Comparison of ENCODE assay signal across 10 mouse cellular contexts in genomic region chr5:116409689-116410590, GRCm38 (mm10). TPM values are rescaled to one million over a fixed set of nuclear protein-coding genes. Genes with fewer than 3 reads are reported as not detected.
DNase-seq lines count a peak whose midpoint lies in the region; ATAC-seq lines count a peak whose summit lies in the region.
"Had no signal": no experiment of that assay in that cellular context is flagged by ENCODE, and none has a peak within 500 bp of the region (broad histone marks: within the 10 kb centered on the region; RNA-seq: fewer than 3 reads in every experiment).

No protein-coding gene starts in this region.

- intact Hi-C loops in heart, postnatal 36 days (cut with DNase I), result no loop called here

- no peak for DNase-seq in heart, postnatal 36 days
- peak; percentile 43 for DNase-seq in urinary bladder, postnatal 14 days (ENCODE audit: low spot score)
- no peak for DNase-seq in urinary bladder, adult 2 months (ENCODE audit: low spot score)
- DNase-seq in thymus, postnatal 4 days, result no peak
- DNase-seq in right cerebral cortex, adult 2 months (ENCODE audit: low spot score in 2 of 2), result no peak
- no peak for DNase-seq in layer of hippocampus, postnatal 10 days (ENCODE audit: low spot score in 2 of 2)

- H3K9me3 ChIP-seq in heart, embryonic 11.5 days (replicated peaks; ENCODE audit: control insufficient read depth, low read length), result no peaks in the 10 kb centered on the region
- H3K9me3 ChIP-seq in limb, embryonic 13.5 days, result no peaks in the 10 kb centered on the region

- H3K27ac ChIP-seq in heart, embryonic 11.5 days (ENCODE audit: low read depth, low read length), result 0 out of 2 replicates have a peak overlapping the region, but pooled peaks have one; percentile 15
- H3K27ac ChIP-seq in limb, embryonic 13.5 days, result no peak overlapping the region; the same call in 1 of the 2 replicates
- H3K27ac ChIP-seq: left cerebral cortex, adult 2 months had no signal

- no peaks in the 10 kb centered on the region; the same call in 1 of the 2 replicates for H3K36me3 ChIP-seq in heart, embryonic 11.5 days (ENCODE audit: control insufficient read depth, insufficient read depth, low read length)
- H3K36me3 ChIP-seq in limb, embryonic 13.5 days, result no peaks in the 10 kb centered on the region

- H3K4me1 ChIP-seq in heart, embryonic 11.5 days (ENCODE audit: control insufficient read depth, insufficient read depth, low read length), result peaks cover 33% of the 10 kb centered on the region
- peaks cover 19% of the 10 kb centered on the region for H3K4me1 ChIP-seq in limb, embryonic 13.5 days

- no peak for ATAC-seq in heart, embryonic 11.5 days (replicated peaks; ENCODE audit: insufficient number of reproducible peaks, low FRiP score, low TSS enrichment)
- no peak for ATAC-seq in limb, embryonic 13.5 days (ENCODE audit: low FRiP score, low read depth)

- no peak overlapping the region for H3K4me3 ChIP-seq in heart, embryonic 11.5 days (ENCODE audit: low read depth, low read length)
- no peak overlapping the region for H3K4me3 ChIP-seq in limb, embryonic 13.5 days
- H3K4me3 ChIP-seq: left cerebral cortex, adult 2 months had no signal

- 7% methylated on average over 15 of the region's 16 CpGs for WGBS in heart, embryonic 11.5 days (ENCODE audit: insufficient replicate concordance)
- WGBS in limb, embryonic 13.5 days, result 10% methylated on average over 16 of the region's 16 CpGs

- 0 out of 2 replicates have a peak overlapping the region, but pooled peaks have one; percentile 22 for H3K9ac ChIP-seq in heart, embryonic 11.5 days (ENCODE audit: low read depth, low read length)
- no peak overlapping the region for H3K9ac ChIP-seq in limb, embryonic 13.5 days

- H3K4me2 ChIP-seq in heart, embryonic 11.5 days, result peak overlapping the region; percentile 35
- peak overlapping the region; percentile 27; the same call in 1 of the 2 replicates for H3K4me2 ChIP-seq in limb, embryonic 13.5 days (replicated peaks)

- no peaks in the 10 kb centered on the region for H3K27me3 ChIP-seq in heart, embryonic 11.5 days (ENCODE audit: control insufficient read depth, insufficient read depth, low read length)
- H3K27me3 ChIP-seq in limb, embryonic 13.5 days, result no peaks in the 10 kb centered on the region
- H3K27me3 ChIP-seq: CH12.LX had no signal

RNA-seq across cellular contexts. Expression of gene Hspb8, which starts 12.7 kb away (rescaled TPM):
- polyA plus RNA-seq in heart, embryonic 11.5 days (2014; fragmentation: Nextera tagmentation; extraction: Ambion mirVana), result 34.9 and 35.3 TPM in 2 replicates
- 100 to 1,000 TPM; 386 to 424 TPM for total RNA-seq in heart, postnatal 36 days (2021)
- polyA plus RNA-seq in urinary bladder, adult 2 months (2012; rRNA removed), result 229 and 244 TPM in 2 replicates
- 13.5 and 13.8 TPM in 2 replicates for polyA plus RNA-seq in limb, embryonic 13.5 days (2015; fragmentation: Nextera tagmentation; extraction: Ambion mirVana)
- total RNA-seq in layer of hippocampus, postnatal 10 days (2021), result 1 to 10 TPM; 7.3 to 9.1 TPM
- total RNA-seq: CH12.LX had no signal
